ENCODE assay signal across 25 mouse cellular contexts in the genomic region with DNA sequence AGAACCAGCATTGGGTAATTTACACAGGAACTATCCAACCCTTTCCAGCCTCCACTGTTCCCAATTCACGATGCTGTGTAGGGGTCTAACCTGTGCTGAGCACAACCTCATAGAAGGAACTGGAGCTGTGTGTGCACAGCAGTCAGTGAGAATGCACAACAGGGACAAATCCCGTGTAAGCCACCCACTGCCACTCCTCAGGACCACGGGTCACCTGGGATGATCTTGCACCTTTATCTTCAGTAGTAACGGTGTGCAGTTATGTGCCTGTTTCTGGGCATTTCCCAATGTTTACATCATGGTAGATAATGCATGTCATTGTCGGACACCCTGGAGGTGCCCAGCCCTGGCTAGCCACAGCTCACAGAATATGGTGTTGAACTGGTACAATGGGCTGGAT.
"Had no signal": no experiment of that assay in that cellular context is flagged by ENCODE, and none has a peak within 500 bp of the region (broad histone marks: within the 10 kb centered on the region; RNA-seq: fewer than 3 reads in every experiment).

No protein-coding gene starts in this region.

- H3K27ac ChIP-seq: gastrocnemius, adult 2 months; heart, adult 2 months; heart, embryonic 13.5 days; heart, embryonic 15.5 days; hindbrain, embryonic 10.5 days; hindbrain, embryonic 12.5 days; hindbrain, embryonic 14.5 days; intestine, embryonic 15.5 days; limb, embryonic 13.5 days; limb, embryonic 15.5 days; liver, embryonic 12.5 days had no signal

- H3K9me3 ChIP-seq: heart, embryonic 13.5 days; heart, embryonic 15.5 days; hindbrain, embryonic 10.5 days; hindbrain, embryonic 12.5 days; intestine, embryonic 15.5 days; limb, embryonic 13.5 days; limb, embryonic 15.5 days; liver, embryonic 12.5 days had no signal

- ATAC-seq: hindbrain, embryonic 16.5 days; inflammation-experienced regulatory T-cells, adult 6 months; intestine, embryonic 15.5 days; intestine, postnatal 0 days; liver, embryonic 12.5 days had no signal

- H3K27me3 ChIP-seq: heart, embryonic 13.5 days; heart, embryonic 15.5 days; hindbrain, embryonic 12.5 days; intestine, embryonic 15.5 days; limb, embryonic 13.5 days; limb, embryonic 15.5 days; liver, embryonic 12.5 days had no signal

- H3K9ac ChIP-seq: heart, embryonic 13.5 days; heart, embryonic 15.5 days; hindbrain, embryonic 12.5 days; hindbrain, embryonic 14.5 days; intestine, embryonic 15.5 days; limb, embryonic 13.5 days; limb, embryonic 15.5 days; liver, embryonic 12.5 days had no signal

- H3K4me3 ChIP-seq: gastrocnemius, adult 2 months; heart, adult 2 months; heart, embryonic 13.5 days; heart, embryonic 15.5 days; hindbrain, embryonic 10.5 days; hindbrain, embryonic 12.5 days; intestine, embryonic 15.5 days; limb, embryonic 13.5 days; limb, embryonic 15.5 days; liver, embryonic 12.5 days had no signal

- DNase-seq: gastrocnemius, adult 2 months; gastrocnemius, postnatal 10 days; gastrocnemius, postnatal 25 days; heart, adult 2 months; heart, postnatal 4 days; kidney, adult 18-20 months; kidney, adult 8-10 months; kidney, postnatal 10 days; kidney, postnatal 36 days; layer of hippocampus, adult 9-11 months; layer of hippocampus, postnatal 36 days; left cerebral cortex, postnatal 4 days had no signal

- H3K4me1 ChIP-seq: heart, embryonic 13.5 days; heart, embryonic 15.5 days; hindbrain, embryonic 12.5 days; intestine, embryonic 15.5 days; limb, embryonic 13.5 days; limb, embryonic 15.5 days; liver, embryonic 12.5 days had no signal

- H3K4me2 ChIP-seq: heart, embryonic 11.5 days; heart, embryonic 13.5 days; heart, embryonic 15.5 days; hindbrain, embryonic 12.5 days; hindbrain, embryonic 14.5 days; intestine, embryonic 15.5 days; limb, embryonic 13.5 days; limb, embryonic 15.5 days; liver, embryonic 12.5 days had no signal
